Mouse (Mus musculus) liver, embryonic 11.5 days (tissue): ENCODE results near the gene Sdk2. TPM values are rescaled to one million over a fixed set of nuclear protein-coding genes. Genes with fewer than 3 reads are reported as not detected.

Source experiments
- ATAC-seq: fragments of 200-750 bp; cut with Nextera tagmentation; replicated peaks from 2 replicates; pipeline ENCODE4 v1.8.0; 2017; ENCODE audit warnings: moderate number of reproducible peaks, mild to moderate bottlenecking, moderate TSS enrichment, moderate library complexity; ENCODE audit not compliant: low FRiP score
- DNase-seq: peaks from one replicate; pipeline ENCODE4 v3.0.0-alpha.2; 2017; ENCODE audit warnings: low spot score
- H3K27ac ChIP-seq: fragments of 300-500 bp; sonication (generic); 2 replicates; pipeline ENCODE4 v1.5.1; 2014; ENCODE audit warnings: mild to moderate bottlenecking, low read depth, low read length, control low read depth
- H3K27me3 ChIP-seq: fragments of 300-500 bp; sonication (generic); replicated peaks from 2 replicates; pipeline ENCODE4 v1.6.1; 2014; ENCODE audit warnings: low read length, mixed read lengths; ENCODE audit not compliant: control insufficient read depth, insufficient read depth
- H3K36me3 ChIP-seq: fragments of 300-500 bp; sonication (generic); 2 replicates; pipeline ENCODE4 v1.6.1; 2014; ENCODE audit warnings: mild to moderate bottlenecking, low read length, moderate library complexity, mixed read lengths; ENCODE audit not compliant: control insufficient read depth, insufficient read depth
- H3K4me1 ChIP-seq: fragments of 300-500 bp; sonication (generic); replicated peaks from 2 replicates; pipeline ENCODE4 v1.6.1; 2014; ENCODE audit warnings: low read length, mixed read lengths; ENCODE audit not compliant: control insufficient read depth, insufficient read depth
- H3K4me2 ChIP-seq: fragments of 300-500 bp; sonication (generic); 2 replicates; pipeline ENCODE4 v1.6.1; 2014; ENCODE audit warnings: mild to moderate bottlenecking, control low read depth, moderate library complexity
- H3K4me3 ChIP-seq: fragments of 300-500 bp; sonication (generic); 2 replicates; pipeline ENCODE4 v1.5.1; 2014; ENCODE audit warnings: low read depth, low read length, control low read depth
- H3K9ac ChIP-seq: fragments of 300-500 bp; sonication (generic); 2 replicates; pipeline ENCODE4 v1.6.1; 2014; ENCODE audit warnings: low read depth, low read length, control low read depth
- H3K9me3 ChIP-seq: fragments of 300-500 bp; sonication (generic); 2 replicates; pipeline ENCODE4 v1.6.1; 2016; ENCODE audit warnings: low read length, inconsistent platforms, mixed read lengths; ENCODE audit not compliant: control insufficient read depth
- WGBS: fragments of 180-500 bp; shearing (Covaris S2); extraction: QIAGEN DNeasy Blood & Tissue Kit; methylation state at CpG from one replicate; pipeline ENCODE4 v1.1.7; 2014; 5-methylcytosine and 5-hydroxymethylcytosine counted together
- polyA plus RNA-seq: library from polyadenylated mRNA; unstranded; fragments of >200 nt; fragmentation: Nextera tagmentation; extraction: Ambion mirVana; gene quantifications from 2 replicates; pipeline ENCODE4 v1.2.1, GENCODE M21; 2014

The Sdk2 gene
- polyA plus RNA-seq, 1 experiment from 2014 or later: 1.9 TPM

GRCm38 (mm10) chr11:113927826-113928225 is 139.0 kb downstream of the Sdk2 start:
- Histone ChIP-seq H3K4me3 (no peak overlapping the region), H3K27me3 (no peaks in the 10 kb centered on the region), H3K27ac (no peak overlapping the region), H3K9me3 (no peaks in the 10 kb centered on the region), H3K4me2 (no peak overlapping the region), H3K9ac (no peak overlapping the region), H3K4me1 (no peaks in the 10 kb centered on the region), H3K36me3 (no peaks in the 10 kb centered on the region)
- DNase-seq (no peak), ATAC-seq (no peak)
- WGBS: 54% methylated on average over 3 of the region's 3 CpGs

- Histone ChIP-seq H3K4me1 (no peaks in the 10 kb centered on the region), H3K9me3 (no peaks in the 10 kb centered on the region), H3K27ac (no peak overlapping the region), H3K4me3 (no peak overlapping the region), H3K9ac (no peak overlapping the region), H3K36me3 (no peaks in the 10 kb centered on the region), H3K27me3 (no peaks in the 10 kb centered on the region), H3K4me2 (no peak overlapping the region)
- 83% methylated on average over 11 of the region's 11 CpGs for WGBS
- ATAC-seq (no peak), DNase-seq (no peak)
Measured at GRCm38 (mm10) chr11:113927231-113927630, 139.6 kb downstream of the Sdk2 start.

GRCm38 (mm10) chr11:113923137-113923536 is 143.7 kb downstream of the Sdk2 start:
- H3K4me2 ChIP-seq: no peak overlapping the region
- WGBS: 68% methylated on average over 5 of the region's 5 CpGs
- no peak overlapping the region for H3K4me3 ChIP-seq
- no peaks in the 10 kb centered on the region for H3K27me3 ChIP-seq
- H3K36me3 ChIP-seq: no peaks in the 10 kb centered on the region
- H3K9ac ChIP-seq: no peak overlapping the region
- no peaks in the 10 kb centered on the region for H3K4me1 ChIP-seq
- DNase-seq (no peak), ATAC-seq (no peak)
- 0 out of 2 replicates have a peak, but pooled peaks cover 2% of the 10 kb centered on the region for H3K9me3 ChIP-seq
- H3K27ac ChIP-seq: no peak overlapping the region

GRCm38 (mm10) chr11:113903131-113903860 is 163.6 kb downstream of the Sdk2 start:
- whole genome bisulfite sequencing: 64% methylated on average over 16 of the region's 16 CpGs
- ATAC-seq (no peak), DNase-seq (no peak)
- no peak overlapping the region for H3K4me2 ChIP-seq
- no peaks in the 10 kb centered on the region for H3K9me3 ChIP-seq
- H3K9ac ChIP-seq: no peak overlapping the region
- H3K4me1 ChIP-seq: no peaks in the 10 kb centered on the region
- no peaks in the 10 kb centered on the region for H3K27me3 ChIP-seq
- H3K4me3 ChIP-seq: no peak overlapping the region
- no peak overlapping the region for H3K27ac ChIP-seq
- H3K36me3 ChIP-seq: no peaks in the 10 kb centered on the region

- H3K27me3 ChIP-seq: no peaks in the 10 kb centered on the region
- DNase-seq: no peak
- H3K4me2 ChIP-seq: no peak overlapping the region
- WGBS: 84% methylated on average over 7 of the region's 7 CpGs
- no peak overlapping the region for H3K9ac ChIP-seq
- H3K9me3 ChIP-seq: no peaks in the 10 kb centered on the region
- no peaks in the 10 kb centered on the region for H3K4me1 ChIP-seq
- ATAC-seq: no peak
- no peak overlapping the region for H3K4me3 ChIP-seq
- no peak overlapping the region for H3K27ac ChIP-seq
- H3K36me3 ChIP-seq: no peaks in the 10 kb centered on the region
Measured at GRCm38 (mm10) chr11:113901906-113902305, 164.9 kb downstream of the Sdk2 start.

GRCm38 (mm10) chr11:113898671-113899070 is 168.2 kb downstream of the Sdk2 start:
- ATAC-seq: no peak
- H3K4me3 ChIP-seq: no peak overlapping the region
- H3K9ac ChIP-seq: no peak overlapping the region
- no peaks in the 10 kb centered on the region for H3K27me3 ChIP-seq
- H3K36me3 ChIP-seq: no peaks in the 10 kb centered on the region
- 42% methylated on average over 7 of the region's 7 CpGs for WGBS
- no peaks in the 10 kb centered on the region for H3K9me3 ChIP-seq
- no peak overlapping the region for H3K27ac ChIP-seq
- H3K4me2 ChIP-seq: no peak overlapping the region
- no peaks in the 10 kb centered on the region for H3K4me1 ChIP-seq
- DNase-seq: no peak

GRCm38 (mm10) chr11:113896006-113896405 is 170.8 kb downstream of the Sdk2 start:
- no peaks in the 10 kb centered on the region for H3K36me3 ChIP-seq
- DNase-seq: no peak
- 89% methylated on average over 5 of the region's 5 CpGs for WGBS
- no peaks in the 10 kb centered on the region for H3K27me3 ChIP-seq
- H3K4me3 ChIP-seq: no peak overlapping the region
- ATAC-seq: no peak
- no peak overlapping the region for H3K4me2 ChIP-seq
- H3K9ac ChIP-seq: no peak overlapping the region
- no peak overlapping the region for H3K27ac ChIP-seq
- no peaks in the 10 kb centered on the region for H3K4me1 ChIP-seq
- no peaks in the 10 kb centered on the region for H3K9me3 ChIP-seq

- no peaks in the 10 kb centered on the region for H3K27me3 ChIP-seq
- WGBS: 75% methylated on average over 6 of the region's 6 CpGs
- H3K9ac ChIP-seq: no peak overlapping the region
- no peak for ATAC-seq
- H3K36me3 ChIP-seq: no peaks in the 10 kb centered on the region
- H3K4me1 ChIP-seq: no peaks in the 10 kb centered on the region
- no peak overlapping the region for H3K4me3 ChIP-seq
- no peak overlapping the region for H3K27ac ChIP-seq
- no peak overlapping the region for H3K4me2 ChIP-seq
- no peaks in the 10 kb centered on the region for H3K9me3 ChIP-seq
- DNase-seq: no peak
Measured at GRCm38 (mm10) chr11:113892924-113893323, 173.9 kb downstream of the Sdk2 start.

- H3K27me3 ChIP-seq: no peaks in the 10 kb centered on the region
- ATAC-seq (no peak), DNase-seq (no peak)
- H3K4me1 ChIP-seq: no peaks in the 10 kb centered on the region
- H3K4me2 ChIP-seq: no peak overlapping the region
- no peaks in the 10 kb centered on the region for H3K36me3 ChIP-seq
- no peaks in the 10 kb centered on the region for H3K9me3 ChIP-seq
- no peak overlapping the region for H3K27ac ChIP-seq
- no peak overlapping the region for H3K4me3 ChIP-seq
- WGBS: 64% methylated on average over 6 of the region's 6 CpGs
- no peak overlapping the region for H3K9ac ChIP-seq
Measured at GRCm38 (mm10) chr11:113892067-113892466, 174.8 kb downstream of the Sdk2 start.
